Mouse (Mus musculus) midbrain, postnatal 0 days (tissue): ENCODE results near the gene Foxp1. TPM values are rescaled to one million over a fixed set of nuclear protein-coding genes. Genes with fewer than 3 reads are reported as not detected.

ENCODE experiments used
- ATAC-seq: fragments of 200-750 bp; cut with Nextera tagmentation; 2 replicates; pipeline ENCODE4 v1.8.0; 2017; ENCODE audit warnings: moderate number of reproducible peaks, mild to moderate bottlenecking, moderate TSS enrichment, moderate library complexity; ENCODE audit not compliant: low FRiP score
- DNase-seq: peaks from one replicate; pipeline ENCODE4 v3.0.0-alpha.2; 2015; ENCODE audit warnings: low spot score
- H3K27ac ChIP-seq: fragments of 300-500 bp; sonication (generic); 2 replicates; pipeline ENCODE4 v1.5.1; 2014; ENCODE audit warnings: low read depth, mild to moderate bottlenecking, low read length, mixed read lengths
- H3K27me3 ChIP-seq: fragments of 300-500 bp; sonication (generic); 2 replicates; pipeline ENCODE4 v1.6.1; 2014; ENCODE audit warnings: low read length, control low read depth, mixed read lengths; ENCODE audit not compliant: insufficient read depth
- H3K36me3 ChIP-seq: fragments of 300-500 bp; sonication (generic); 2 replicates; pipeline ENCODE4 v1.6.1; 2014; ENCODE audit warnings: low read length, control low read depth, mixed read lengths; ENCODE audit not compliant: insufficient read depth
- H3K4me1 ChIP-seq: fragments of 300-500 bp; sonication (generic); 2 replicates; pipeline ENCODE4 v1.6.1; 2014; ENCODE audit warnings: mild to moderate bottlenecking, control low read depth, antibody characterized with exemption, low read length, mixed read lengths; ENCODE audit not compliant: insufficient read depth
- H3K4me2 ChIP-seq: fragments of 300-500 bp; sonication (generic); 2 replicates; pipeline ENCODE4 v1.6.1; 2014; ENCODE audit warnings: low read depth, mild to moderate bottlenecking, low read length, mixed read lengths; ENCODE audit not compliant: poor library complexity, severe bottlenecking
- H3K4me3 ChIP-seq: fragments of 300-500 bp; sonication (generic); 2 replicates; pipeline ENCODE4 v1.5.1; 2014; ENCODE audit warnings: low read depth, mild to moderate bottlenecking, low read length, moderate library complexity
- H3K9ac ChIP-seq: fragments of 300-500 bp; sonication (generic); replicated peaks from 2 replicates; pipeline ENCODE4 v1.6.1; 2014; ENCODE audit warnings: mild to moderate bottlenecking, low read length, moderate library complexity, mixed read lengths; ENCODE audit not compliant: poor library complexity, severe bottlenecking
- H3K9me3 ChIP-seq: fragments of 300-500 bp; sonication (generic); 2 replicates; pipeline ENCODE4 v1.6.1; 2016; ENCODE audit warnings: low read length, control low read depth
- CTCF ChIP-seq: IDR thresholded peaks from 2 replicates; pipeline ENCODE4 v1.5.1; 2016; ENCODE audit warnings: antibody characterized with exemption, mild to moderate bottlenecking
- whole genome bisulfite sequencing: fragments of 180-500 bp; shearing (Covaris S2); extraction: QIAGEN DNeasy Blood & Tissue Kit; methylation state at CpG from one replicate; pipeline ENCODE4 v1.1.7; 2014; 5-methylcytosine and 5-hydroxymethylcytosine counted together
- polyA plus RNA-seq: library from polyadenylated mRNA; unstranded; fragments of >200 nt; fragmentation: Nextera tagmentation; extraction: Ambion mirVana; gene quantifications from 2 replicates; pipeline ENCODE4 v1.2.1, GENCODE M21; 2015
- total RNA-seq: library from RNA; depleted of rRNA; stranded (reverse); fragments of >200 nt; gene quantifications from 2 replicates; pipeline ENCODE4 v1.2.3, GENCODE M21; 2014; rRNA removed

Foxp1 gene
- total RNA-seq (66.2 and 71.1 TPM in 2 replicates), polyA plus RNA-seq (67.8 and 74.3 TPM in 2 replicates)

- DNase-seq (peak; percentile 90), ATAC-seq (peak; percentile 73)
- H3K36me3 ChIP-seq: no peaks in the 10 kb centered on the region
- no peaks in the 10 kb centered on the region for H3K27me3 ChIP-seq
- H3K9ac ChIP-seq: peak within 1 kb of the TSS; percentile 60
- 1% methylated on average over 58 of the region's 72 CpGs for WGBS
- H3K4me1 ChIP-seq: no peaks in the 10 kb centered on the region
- peak within 1 kb of the TSS; percentile 100 for H3K4me2 ChIP-seq
- H3K4me3 ChIP-seq: peak within 1 kb of the TSS; percentile 46
- H3K27ac ChIP-seq: peak within 1 kb of the TSS; percentile 87
- no peak for TF ChIP-seq CTCF
- H3K9me3 ChIP-seq: no peaks in the 10 kb centered on the region
Measured at GRCm38 (mm10) chr6:99522359-99523108, at the start of gene Foxp1. Gene Foxp1 (minus strand): TSS chr6:99522721.

GRCm38 (mm10) chr6:99572071-99572470 is 49.5 kb upstream of the Foxp1 start:
- no peak overlapping the region for H3K4me2 ChIP-seq
- DNase-seq (no peak), ATAC-seq (no peak)
- no peak overlapping the region for H3K9ac ChIP-seq
- 82% methylated on average over 5 of the region's 5 CpGs for WGBS
- H3K4me1 ChIP-seq: no peaks in the 10 kb centered on the region
- no peak for TF ChIP-seq CTCF
- H3K36me3 ChIP-seq: no peaks in the 10 kb centered on the region
- no peak overlapping the region for H3K27ac ChIP-seq
- no peak overlapping the region for H3K4me3 ChIP-seq
- no peaks in the 10 kb centered on the region for H3K27me3 ChIP-seq
- H3K9me3 ChIP-seq: no peaks in the 10 kb centered on the region

GRCm38 (mm10) chr6:99566921-99567320 is 44.4 kb upstream of the Foxp1 start:
- TF ChIP-seq CTCF: no peak
- H3K9ac ChIP-seq: no peak overlapping the region
- WGBS: 78% methylated on average over 8 of the region's 8 CpGs
- no peak for DNase-seq
- no peak for ATAC-seq
- H3K4me2 ChIP-seq: no peak overlapping the region
- no peaks in the 10 kb centered on the region for H3K4me1 ChIP-seq
- H3K27ac ChIP-seq: no peak overlapping the region
- no peaks in the 10 kb centered on the region for H3K36me3 ChIP-seq
- H3K27me3 ChIP-seq: no peaks in the 10 kb centered on the region
- no peak overlapping the region for H3K4me3 ChIP-seq
- no peaks in the 10 kb centered on the region for H3K9me3 ChIP-seq

- no peaks in the 10 kb centered on the region for H3K27me3 ChIP-seq
- DNase-seq (no peak), ATAC-seq (no peak)
- H3K4me1 ChIP-seq: no peaks in the 10 kb centered on the region
- no peak overlapping the region for H3K4me3 ChIP-seq
- H3K9ac ChIP-seq: no peak overlapping the region
- no peak overlapping the region for H3K4me2 ChIP-seq
- no peaks in the 10 kb centered on the region for H3K9me3 ChIP-seq
- 79% methylated on average over 3 of the region's 3 CpGs for WGBS
- no peak for TF ChIP-seq CTCF
- H3K27ac ChIP-seq: no peak overlapping the region
- H3K36me3 ChIP-seq: no peaks in the 10 kb centered on the region
Measured at GRCm38 (mm10) chr6:99564766-99565165, 42.2 kb upstream of the Foxp1 start.

GRCm38 (mm10) chr6:99556950-99557349 is 34.4 kb upstream of the Foxp1 start:
- DNase-seq: no peak

GRCm38 (mm10) chr6:99552816-99553215 is 30.3 kb upstream of the Foxp1 start:
- H3K36me3 ChIP-seq: no peaks in the 10 kb centered on the region
- H3K9ac ChIP-seq: no peak overlapping the region
- H3K4me3 ChIP-seq: no peak overlapping the region
- WGBS: 88% methylated on average over 1 of the region's 1 CpGs
- no peaks in the 10 kb centered on the region for H3K4me1 ChIP-seq
- ATAC-seq (no peak), DNase-seq (no peak)
- H3K27ac ChIP-seq: no peak overlapping the region
- no peak overlapping the region for H3K4me2 ChIP-seq
- no peaks in the 10 kb centered on the region for H3K9me3 ChIP-seq
- no peak for TF ChIP-seq CTCF
- no peaks in the 10 kb centered on the region for H3K27me3 ChIP-seq

More at GRCm38 (mm10) chr6:99556950-99557349, 34.4 kb upstream of the Foxp1 start:
- Histone ChIP-seq H3K36me3 (no peaks in the 10 kb centered on the region), H3K9me3 (no peaks in the 10 kb centered on the region), H3K4me3 (no peak overlapping the region), H3K4me1 (no peaks in the 10 kb centered on the region), H3K27ac (no peak overlapping the region), H3K4me2 (no peak overlapping the region), H3K27me3 (no peaks in the 10 kb centered on the region), H3K9ac (no peak overlapping the region)
- ATAC-seq: no peak
- WGBS: 88% methylated on average over 5 of the region's 5 CpGs
- TF ChIP-seq CTCF: no peak
